Comparison of ENCODE assay signal across 8 mouse cellular contexts in genomic region chr1:185517566-185517965, GRCm38 (mm10).
A peak's percentile ranks its signal among the peaks of the same experiment; 100 is the strongest.
DNase-seq lines count a peak whose midpoint lies in the region; ATAC-seq lines count a peak whose summit lies in the region.

No protein-coding gene starts in this region.

- no peak for ATAC-seq in inflammation-experienced regulatory T-cells, adult 6 months

- DNase-seq in heart, adult 8-10 months (ENCODE audit: low spot score): peak; percentile 30
- DNase-seq in heart, adult 9 months (ENCODE audit: low spot score in 2 of 2): no peak
- DNase-seq in urinary bladder, postnatal 14 days (ENCODE audit: low spot score): peak; percentile 20
- DNase-seq in urinary bladder, postnatal 36 days (ENCODE audit: low spot score in 2 of 2): no peak
- peak; percentile 90 for DNase-seq in embryo, embryonic 11 days
- peak; percentile 39 to 57 for DNase-seq in left cerebral cortex, postnatal 10 days (ENCODE audit: extremely low spot score in 1 of 2, low spot score in 2 of 2)
- DNase-seq in retina, embryonic 14.5 days (ENCODE audit: low spot score): peak; percentile 88

- intact Hi-C loops in left cerebral cortex, postnatal 10 days (cut with DNase I): no loop called here

Comparison
In these comparisons a context has a peak if more than half of its experiments do, and no peak if none do; other contexts are left out.
1. DNase-seq: peak in heart, adult 8-10 months (single experiment), urinary bladder, postnatal 14 days (single experiment), embryo, embryonic 11 days (single experiment), left cerebral cortex, postnatal 10 days (2 of 2) and retina, embryonic 14.5 days (single experiment); none in heart, adult 9 months (0 of 2) and urinary bladder, postnatal 36 days (0 of 2).